Mouse (Mus musculus) neural tube, embryonic 11.5 days (tissue): Measurements from ENCODE around the gene Mpv17l2. TPM values are rescaled to one million over a fixed set of nuclear protein-coding genes. Genes with fewer than 3 reads are reported as not detected.
A peak's percentile ranks its signal among the peaks of the same experiment; 100 is the strongest.

Source experiments
- ATAC-seq: fragments of 200-750 bp; cut with Nextera tagmentation; 2 replicates; pipeline ENCODE4 v1.8.0; 2017; ENCODE audit warnings: moderate number of reproducible peaks, mild to moderate bottlenecking, moderate TSS enrichment, moderate library complexity; ENCODE audit not compliant: insufficient read depth, low FRiP score, low TSS enrichment
- DNase-seq: peaks from one replicate; pipeline ENCODE4 v3.0.0-alpha.2; 2015; ENCODE audit warnings: low spot score
- H3K27ac ChIP-seq: fragments of 300-500 bp; sonication (generic); 2 replicates; pipeline ENCODE4 v1.5.1; 2014; ENCODE audit warnings: low read depth, mild to moderate bottlenecking, low read length
- H3K27me3 ChIP-seq: fragments of 300-500 bp; sonication (generic); 2 replicates; pipeline ENCODE4 v1.6.1; 2014; ENCODE audit warnings: mild to moderate bottlenecking, low read length, mixed read lengths; ENCODE audit not compliant: control insufficient read depth, insufficient read depth
- H3K36me3 ChIP-seq: fragments of 300-500 bp; sonication (generic); 2 replicates; pipeline ENCODE4 v1.6.1; 2014; ENCODE audit warnings: mild to moderate bottlenecking, low read length, moderate library complexity, mixed read lengths; ENCODE audit not compliant: control insufficient read depth, insufficient read depth
- H3K4me1 ChIP-seq: fragments of 300-500 bp; sonication (generic); 2 replicates; pipeline ENCODE4 v1.6.1; 2014; ENCODE audit warnings: low read length, mixed read lengths; ENCODE audit not compliant: control insufficient read depth, insufficient read depth
- H3K4me2 ChIP-seq: fragments of 300-500 bp; sonication (generic); 2 replicates; pipeline ENCODE4 v1.6.1; 2014; ENCODE audit warnings: low read depth, mild to moderate bottlenecking, moderate library complexity
- H3K4me3 ChIP-seq: fragments of 300-500 bp; sonication (generic); 2 replicates; pipeline ENCODE4 v1.5.1; 2014; ENCODE audit warnings: low read depth, low read length
- H3K9ac ChIP-seq: fragments of 300-500 bp; sonication (generic); 2 replicates; pipeline ENCODE4 v1.6.1; 2014; ENCODE audit warnings: mild to moderate bottlenecking, low read length
- H3K9me3 ChIP-seq: fragments of 300-500 bp; sonication (generic); 2 replicates; pipeline ENCODE4 v1.6.1; 2016; ENCODE audit warnings: low read length; ENCODE audit not compliant: control insufficient read depth
- WGBS: fragments of 180-500 bp; shearing (Covaris S2); extraction: QIAGEN DNeasy Blood & Tissue Kit; methylation state at CpG from one replicate; pipeline ENCODE4 v1.1.7; 2014; 5-methylcytosine and 5-hydroxymethylcytosine counted together
- polyA plus RNA-seq: library from polyadenylated mRNA; unstranded; fragments of >200 nt; fragmentation: Nextera tagmentation; extraction: Ambion mirVana; gene quantifications from 2 replicates; pipeline ENCODE4 v1.2.1, GENCODE M21; 2014

The Mpv17l2 gene
- polyA plus RNA-seq, result 40.7 and 41.3 TPM in 2 replicates

DNA sequence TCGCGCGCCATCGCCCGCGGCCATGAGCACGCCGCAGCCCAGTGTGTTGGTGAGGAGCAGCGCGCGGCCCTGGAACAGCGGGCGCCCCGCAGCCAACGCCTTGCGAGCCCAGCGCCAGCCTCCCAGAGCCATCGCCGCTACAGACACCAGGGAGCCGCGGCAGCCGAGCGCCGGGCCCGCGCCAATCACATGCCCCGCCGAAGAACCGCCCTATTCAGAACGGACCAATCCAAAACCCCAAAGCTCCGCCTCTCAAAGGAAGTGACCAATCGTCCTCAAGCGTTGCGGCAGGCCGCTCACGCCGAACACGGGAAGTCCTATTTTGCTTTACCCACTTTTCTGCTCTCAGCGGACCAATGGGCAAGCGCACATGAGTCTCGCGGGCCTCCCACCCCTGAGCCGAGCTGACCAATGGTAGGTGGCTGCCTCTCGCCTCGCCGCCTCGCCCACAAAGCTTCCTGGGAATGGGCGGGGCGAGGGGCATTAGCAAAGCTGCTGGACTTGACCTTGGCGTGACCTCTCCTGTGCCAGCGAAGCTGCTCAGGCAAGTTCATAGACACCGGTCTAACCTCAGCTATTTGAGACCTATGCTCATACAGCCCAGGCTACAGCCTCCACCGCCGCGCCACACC, at the start of gene Mpv17l2:
Gene Mpv17l2, minus strand, starts transcription at position 172 of the 632 bp plus-strand sequence.
- H3K4me1 ChIP-seq, result peaks cover 9% of the 10 kb centered on the region
- H3K4me3 ChIP-seq, result peak within 1 kb of the TSS; percentile 64
- H3K9me3 ChIP-seq, result no peaks in the 10 kb centered on the region
- ATAC-seq (peak; percentile 95), DNase-seq (peak; percentile 95)
- H3K27me3 ChIP-seq, result no peaks in the 10 kb centered on the region
- H3K36me3 ChIP-seq, result no peaks in the 10 kb centered on the region
- peak within 1 kb of the TSS; percentile 68 for H3K9ac ChIP-seq
- H3K27ac ChIP-seq, result peak within 1 kb of the TSS; percentile 74; the same call in 1 of the 2 replicates
- H3K4me2 ChIP-seq, result peak within 1 kb of the TSS; percentile 99
- WGBS, result under 1% methylated on average over 52 of the region's 55 CpGs

DNA sequence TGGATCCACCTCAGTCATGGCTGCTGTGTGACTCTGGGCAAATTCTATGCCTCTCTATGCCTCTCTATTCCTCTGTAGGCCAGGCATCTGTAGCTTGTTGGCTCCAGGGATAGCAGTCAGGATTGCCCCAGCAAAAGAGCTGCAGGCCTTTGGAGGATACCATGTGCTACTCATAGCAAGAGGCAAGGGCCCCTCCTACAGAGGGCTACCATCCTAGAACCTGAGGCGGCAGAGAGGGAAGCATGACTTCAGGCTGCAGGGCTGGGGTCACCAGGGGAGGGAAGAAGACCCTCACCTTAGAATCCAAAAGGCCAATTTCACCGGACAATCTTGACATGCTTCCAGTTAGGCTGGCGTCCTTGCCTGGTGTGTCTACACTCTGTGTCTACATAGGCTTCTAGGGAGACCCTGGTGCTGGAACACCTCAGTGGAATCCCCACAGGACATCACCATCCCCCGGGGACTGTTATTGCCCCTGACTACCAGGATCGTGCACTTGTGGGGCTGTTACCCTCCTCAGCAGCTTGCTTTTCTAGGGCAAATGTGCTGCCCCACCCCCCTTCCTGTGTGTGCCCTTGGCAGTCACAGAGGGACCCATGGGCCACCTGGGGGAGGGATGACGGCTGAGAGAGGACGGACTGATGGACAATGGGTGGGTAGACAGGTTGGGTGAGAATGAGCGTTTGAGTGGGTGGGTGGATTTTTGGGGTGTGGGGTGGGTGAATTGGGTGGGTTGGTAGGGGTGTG, 48.4 kb upstream of the Mpv17l2 start:
- no peak for ATAC-seq
- Histone ChIP-seq H3K27me3 (peaks cover 18% of the 10 kb centered on the region), H3K4me3 (no peak overlapping the region), H3K9me3 (no peaks in the 10 kb centered on the region), H3K4me1 (peaks cover 7% of the 10 kb centered on the region), H3K27ac (no peak overlapping the region), H3K4me2 (no peak overlapping the region), H3K36me3 (no peaks in the 10 kb centered on the region), H3K9ac (no peak overlapping the region)
- 71% methylated on average over 8 of the region's 8 CpGs for WGBS
- DNase-seq, result no peak

DNA sequence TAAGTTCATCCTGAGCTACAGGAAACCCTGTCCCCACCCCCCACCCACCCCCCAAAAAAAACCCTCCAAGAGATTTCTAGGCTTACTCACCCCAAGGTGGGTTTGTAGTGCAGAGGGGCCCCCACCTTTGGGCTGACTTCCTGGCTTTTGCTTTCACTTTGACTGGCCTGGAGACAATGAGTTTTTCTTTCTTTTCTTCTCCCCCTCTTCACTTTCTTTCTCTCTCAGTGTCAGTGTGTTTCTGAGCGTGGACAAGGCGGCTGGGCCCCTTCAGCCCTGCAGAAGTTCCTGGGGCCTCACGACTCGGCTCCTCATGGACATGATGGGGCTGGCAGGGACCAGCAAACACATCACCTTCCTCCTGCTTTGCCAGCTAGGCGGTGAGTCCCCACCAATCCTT, 47.5 kb upstream of the Mpv17l2 start, which contains the start of gene Il12rb1:
Gene Il12rb1, plus strand, starts transcription at position 211 of the 400 bp plus-strand sequence.
- Histone ChIP-seq H3K9me3 (no peaks in the 10 kb centered on the region), H3K27ac (no peak within 1 kb of the TSS), H3K4me1 (peaks cover 11% of the 10 kb centered on the region), H3K36me3 (no peaks in the 10 kb centered on the region), H3K4me3 (no peak within 1 kb of the TSS), H3K4me2 (no peak within 1 kb of the TSS), H3K9ac (no peak within 1 kb of the TSS), H3K27me3 (peaks cover 27% of the 10 kb centered on the region)
- DNase-seq, result no peak
- 57% methylated on average over 5 of the region's 5 CpGs for WGBS
- no peak for ATAC-seq

DNA sequence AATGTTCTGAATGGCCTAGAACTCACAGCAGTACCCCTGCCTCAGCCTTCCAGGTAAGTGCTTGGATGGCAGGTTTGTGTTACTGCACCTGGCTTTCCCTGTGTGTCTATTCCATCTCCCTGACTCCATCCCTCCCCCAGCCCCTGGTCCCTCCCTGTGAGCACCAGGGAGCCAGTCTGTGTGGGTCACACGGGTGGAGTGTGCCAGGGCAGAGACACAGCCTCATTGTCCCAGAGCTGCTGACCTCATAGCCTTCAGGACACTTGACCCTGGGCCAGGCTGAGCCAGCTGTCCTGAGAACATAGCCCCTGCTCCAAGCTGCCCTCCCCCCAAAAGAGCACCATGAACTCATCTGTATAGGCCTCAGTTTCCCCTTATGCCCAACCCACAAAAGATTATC, 46.6 kb upstream of the Mpv17l2 start:
- no peak overlapping the region for H3K27ac ChIP-seq
- ATAC-seq, result no peak
- no peak overlapping the region for H3K4me2 ChIP-seq
- DNase-seq, result no peak
- peaks cover 11% of the 10 kb centered on the region for H3K4me1 ChIP-seq
- H3K27me3 ChIP-seq, result peaks cover 30% of the 10 kb centered on the region
- 38% methylated on average over 1 of the region's 1 CpGs for WGBS
- H3K9ac ChIP-seq, result no peak overlapping the region
- no peaks in the 10 kb centered on the region for H3K9me3 ChIP-seq
- no peaks in the 10 kb centered on the region for H3K36me3 ChIP-seq
- H3K4me3 ChIP-seq, result no peak overlapping the region

- peaks cover 30% of the 10 kb centered on the region for H3K27me3 ChIP-seq
- no peak for ATAC-seq
- H3K36me3 ChIP-seq, result no peaks in the 10 kb centered on the region
Measured at GRCm38 (mm10) chr8:70806541-70806940, 45.8 kb upstream of the Mpv17l2 start.

DNA sequence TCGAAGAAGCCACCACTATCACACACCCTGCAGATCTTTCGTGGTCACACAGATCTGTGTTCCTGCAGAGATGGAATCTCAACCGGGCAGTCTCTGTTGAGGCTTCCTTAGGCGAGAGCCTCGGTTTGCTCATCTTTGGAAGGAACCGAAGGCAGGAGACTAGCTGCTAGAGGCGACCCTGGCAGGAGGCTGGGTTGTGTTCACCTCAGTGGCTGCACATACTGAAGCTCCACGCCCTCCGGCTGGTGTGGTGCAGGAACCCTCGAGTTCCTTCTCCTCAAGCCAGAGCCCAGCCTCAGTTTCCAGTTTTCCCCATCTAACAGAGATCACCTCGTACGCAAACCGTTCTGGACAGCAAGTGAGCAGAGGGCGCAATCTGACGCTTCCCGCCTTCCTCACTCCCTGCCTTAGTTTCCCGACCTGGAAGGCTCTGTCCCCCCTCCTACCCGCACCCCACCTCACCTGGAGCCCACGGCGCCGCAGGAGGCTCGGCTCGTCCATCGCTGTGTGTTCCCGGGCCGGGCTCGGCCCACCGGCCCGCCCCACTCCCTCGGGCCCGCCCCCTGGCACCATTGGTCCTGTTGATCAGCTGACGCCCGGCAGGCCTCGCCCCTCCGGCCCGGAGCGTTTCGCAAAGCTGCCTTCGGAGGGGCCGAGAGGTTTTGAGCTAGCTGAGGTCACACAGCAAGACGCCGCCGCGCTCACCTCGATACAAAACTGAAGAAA, 43.9 kb upstream of the Mpv17l2 start, which contains the start of gene Mast3:
Gene Mast3, minus strand, starts transcription at position 574 of the 726 bp plus-strand sequence.
- peak within 1 kb of the TSS; percentile 40 for H3K4me3 ChIP-seq
- no peaks in the 10 kb centered on the region for H3K9me3 ChIP-seq
- DNase-seq, result peak; percentile 86
- H3K9ac ChIP-seq, result peak within 1 kb of the TSS; percentile 32
- H3K27ac ChIP-seq, result no peak within 1 kb of the TSS
- peaks cover 39% of the 10 kb centered on the region for H3K27me3 ChIP-seq
- peak; percentile 82 for ATAC-seq
- no peaks in the 10 kb centered on the region for H3K36me3 ChIP-seq
- WGBS, result under 1% methylated on average over 45 of the region's 45 CpGs
- peaks cover 11% of the 10 kb centered on the region for H3K4me1 ChIP-seq
- H3K4me2 ChIP-seq, result peak within 1 kb of the TSS; percentile 84

More at GRCm38 (mm10) chr8:70806541-70806940, 45.8 kb upstream of the Mpv17l2 start:
- H3K9ac ChIP-seq, result no peak overlapping the region
- H3K27ac ChIP-seq, result no peak overlapping the region
- H3K4me3 ChIP-seq, result no peak overlapping the region
- no peak overlapping the region for H3K4me2 ChIP-seq
- WGBS, result 63% methylated on average over 4 of the region's 4 CpGs
- no peaks in the 10 kb centered on the region for H3K9me3 ChIP-seq
- H3K4me1 ChIP-seq, result peaks cover 11% of the 10 kb centered on the region
- DNase-seq, result no peak

DNA sequence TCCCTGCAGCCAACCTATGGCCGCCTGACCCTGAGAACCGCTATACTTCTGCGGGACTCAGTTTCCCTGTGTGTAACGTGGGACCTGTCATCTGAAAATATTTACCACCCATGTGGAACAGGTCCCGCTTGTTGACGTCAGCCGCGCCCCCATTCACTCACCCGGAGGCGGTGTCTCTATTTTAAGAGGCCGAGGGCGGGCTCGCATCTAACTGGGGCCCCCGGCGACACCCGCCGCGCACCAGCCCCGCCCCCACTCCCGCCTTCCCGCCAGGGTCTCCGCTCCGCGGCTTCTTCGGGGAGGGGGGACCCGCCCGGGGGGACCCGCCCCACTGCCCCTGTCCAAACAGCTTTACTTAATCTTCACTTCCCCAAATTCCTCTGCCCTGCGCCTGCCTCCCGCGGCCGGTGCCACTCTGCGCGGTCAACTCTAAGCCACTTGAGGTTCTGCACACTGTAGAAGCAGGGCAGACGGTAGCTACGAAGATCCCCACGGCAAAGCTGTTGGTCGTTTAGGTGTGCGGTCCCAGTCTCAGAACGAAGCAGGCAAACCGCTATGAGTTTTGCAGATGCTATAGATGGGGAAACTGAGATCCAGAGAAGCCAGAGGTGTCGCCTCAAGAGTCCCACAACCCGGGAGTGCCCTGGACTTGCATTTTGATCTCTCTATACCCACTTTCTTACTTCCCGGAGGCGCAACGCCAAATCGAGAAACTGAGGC, 43.2 kb upstream of the Mpv17l2 start:
- no peaks in the 10 kb centered on the region for H3K36me3 ChIP-seq
- ATAC-seq (no peak), DNase-seq (no peak)
- peak overlapping the region; percentile 40 for H3K4me3 ChIP-seq
- H3K27me3 ChIP-seq, result peaks cover 46% of the 10 kb centered on the region
- peak overlapping the region; percentile 32 for H3K9ac ChIP-seq
- peak overlapping the region; percentile 84 for H3K4me2 ChIP-seq
- no peak overlapping the region for H3K27ac ChIP-seq
- H3K4me1 ChIP-seq, result peaks cover 11% of the 10 kb centered on the region
- 2% methylated on average over 44 of the region's 47 CpGs for WGBS
- no peaks in the 10 kb centered on the region for H3K9me3 ChIP-seq
